Mouse (Mus musculus): ENCODE data around the gene Fgd2. TPM values are rescaled to one million over a fixed set of nuclear protein-coding genes. Genes with fewer than 3 reads are reported as not detected.

Gene Fgd2
- polyA plus RNA-seq (2012; rRNA removed): 24.1 and 33.0 TPM in 2 replicates

GRCm38 (mm10) chr17:29360761-29361221, at the start of gene Fgd2:
Gene Fgd2, plus strand, starts transcription at chr17:29360914.

GRCm38 (mm10) chr17:29317380-29317779, 43.3 kb upstream of the Fgd2 start, which contains the start of gene Pi16:
Gene Pi16, plus strand, starts transcription at chr17:29317680.

DNA sequence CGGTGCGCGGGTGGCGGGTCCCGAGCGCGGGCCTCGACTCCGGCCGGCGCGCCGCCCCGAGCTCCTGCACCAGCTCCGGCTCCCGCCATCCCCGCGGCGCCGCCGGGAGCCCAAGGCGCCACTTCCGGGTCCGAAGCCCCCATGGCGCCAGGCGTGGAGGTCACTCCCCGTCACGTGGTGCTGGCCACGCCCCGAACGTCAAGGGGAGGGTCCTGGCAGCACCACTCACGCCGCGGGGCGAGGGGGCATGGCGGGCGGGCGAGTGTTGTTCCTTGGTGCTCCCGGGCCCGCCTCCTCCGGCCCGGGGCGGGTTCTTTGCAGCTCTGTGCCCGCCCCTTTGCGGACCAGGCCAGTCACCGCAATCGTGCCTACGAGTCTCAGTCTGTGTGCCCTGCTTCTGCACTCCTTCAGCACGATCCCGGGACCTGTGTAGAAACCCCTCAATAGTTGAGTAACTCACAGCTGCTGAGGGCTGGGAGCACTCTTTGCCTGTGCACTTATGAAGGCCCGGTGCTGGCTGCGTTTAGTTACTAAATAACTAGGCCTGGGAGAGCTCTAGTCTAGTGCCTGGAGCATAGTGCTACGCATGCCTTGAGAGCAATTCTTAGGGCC, 13.0 kb upstream of the Fgd2 start, which contains the start of gene Mtch1:
Mtch1 (minus strand) TSS at position 290 of the 612 bp plus-strand sequence.

Other genes with a start within 250 kb of the Fgd2 start
- gene Rab44, start 246.8 kb upstream of the Fgd2 start, polyA plus RNA-seq (2012; rRNA removed): 0.31 and 0.57 TPM in 2 replicates
- 0.98 and 1.3 TPM in 2 replicates for gene Cpne5, start 122.7 kb upstream of the Fgd2 start, polyA plus RNA-seq (2012; rRNA removed)
- 29.6 and 37.0 TPM in 2 replicates for gene Ppil1, start 96.7 kb upstream of the Fgd2 start, polyA plus RNA-seq (2012; rRNA removed)
- 44.6 and 48.0 TPM in 2 replicates for gene BC004004, start 92.1 kb upstream of the Fgd2 start, polyA plus RNA-seq (2012; rRNA removed)
- 14.7 and 15.9 TPM in 2 replicates for gene Pi16, start 43.2 kb upstream of the Fgd2 start, polyA plus RNA-seq (2012; rRNA removed)
- gene Mtch1, start 13.0 kb upstream of the Fgd2 start, polyA plus RNA-seq (2012; rRNA removed): 414 and 524 TPM in 2 replicates
- 22.6 and 27.9 TPM in 2 replicates for gene Pim1, start 129.8 kb downstream of the Fgd2 start, polyA plus RNA-seq (2012; rRNA removed)
- not detected in 2 replicates for gene Gm17657, start 188.7 kb downstream of the Fgd2 start, polyA plus RNA-seq (2012; rRNA removed)
- gene Tbc1d22b, start 188.9 kb downstream of the Fgd2 start, polyA plus RNA-seq (2012; rRNA removed): 21.0 and 22.1 TPM in 2 replicates
- gene Tmem217, start 191.5 kb downstream of the Fgd2 start, polyA plus RNA-seq (2012; rRNA removed): not detected in 2 replicates

All from colon, adult 2 months (tissue).